Mouse (Mus musculus) heart, embryonic 16.5 days (tissue): ENCODE results near the gene Oaz2. TPM values are rescaled to one million over a fixed set of nuclear protein-coding genes. Genes with fewer than 3 reads are reported as not detected.

Source experiments
- ATAC-seq: fragments of 200-750 bp; cut with Nextera tagmentation; replicated peaks from 2 replicates; pipeline ENCODE4 v1.8.0; 2017; ENCODE audit warnings: moderate number of reproducible peaks; ENCODE audit not compliant: insufficient read depth, low FRiP score; ENCODE audit errors: extremely low read depth
- H3K27ac ChIP-seq: fragments of 300-500 bp; sonication (generic); 2 replicates; pipeline ENCODE4 v1.5.1; 2014; ENCODE audit warnings: mild to moderate bottlenecking, low read length, control low read depth, moderate library complexity
- H3K27me3 ChIP-seq: fragments of 300-500 bp; sonication (generic); 2 replicates; pipeline ENCODE4 v1.6.1; 2014; ENCODE audit warnings: low read length, mixed read lengths; ENCODE audit not compliant: control insufficient read depth, insufficient read depth
- H3K36me3 ChIP-seq: fragments of 300-500 bp; sonication (generic); 2 replicates; pipeline ENCODE4 v1.6.1; 2014; ENCODE audit not compliant: control insufficient read depth, insufficient read depth
- H3K4me1 ChIP-seq: fragments of 300-500 bp; sonication (generic); 2 replicates; pipeline ENCODE4 v1.6.1; 2014; ENCODE audit warnings: low read length, mixed read lengths; ENCODE audit not compliant: control insufficient read depth, insufficient read depth
- H3K4me2 ChIP-seq: fragments of 300-500 bp; sonication (generic); 2 replicates; pipeline ENCODE4 v1.6.1; 2014; ENCODE audit warnings: low read depth, mild to moderate bottlenecking, control low read depth, low read length
- H3K4me3 ChIP-seq: fragments of 300-500 bp; sonication (generic); 2 replicates; pipeline ENCODE4 v1.5.1; 2014; ENCODE audit warnings: mild to moderate bottlenecking, control low read depth, low read length
- H3K9ac ChIP-seq: fragments of 300-500 bp; sonication (generic); 2 replicates; pipeline ENCODE4 v1.6.1; 2014; ENCODE audit warnings: low read length, control low read depth
- H3K9me3 ChIP-seq: fragments of 300-500 bp; sonication (generic); replicated peaks from 2 replicates; pipeline ENCODE4 v1.6.1; 2016; ENCODE audit warnings: low read length; ENCODE audit not compliant: control insufficient read depth
- WGBS: fragments of 180-500 bp; shearing (Covaris S2); extraction: QIAGEN DNeasy Blood & Tissue Kit; methylation state at CpG from one replicate; pipeline ENCODE4 v1.1.7; 2014; 5-methylcytosine and 5-hydroxymethylcytosine counted together
- polyA plus RNA-seq: library from polyadenylated mRNA; unstranded; fragments of >200 nt; fragmentation: Nextera tagmentation; extraction: Ambion mirVana; gene quantifications from 2 replicates; pipeline ENCODE4 v1.2.1, GENCODE M21; 2015

Gene Oaz2
- polyA plus RNA-seq, 1 experiment from 2014 or later = 299 TPM

DNA sequence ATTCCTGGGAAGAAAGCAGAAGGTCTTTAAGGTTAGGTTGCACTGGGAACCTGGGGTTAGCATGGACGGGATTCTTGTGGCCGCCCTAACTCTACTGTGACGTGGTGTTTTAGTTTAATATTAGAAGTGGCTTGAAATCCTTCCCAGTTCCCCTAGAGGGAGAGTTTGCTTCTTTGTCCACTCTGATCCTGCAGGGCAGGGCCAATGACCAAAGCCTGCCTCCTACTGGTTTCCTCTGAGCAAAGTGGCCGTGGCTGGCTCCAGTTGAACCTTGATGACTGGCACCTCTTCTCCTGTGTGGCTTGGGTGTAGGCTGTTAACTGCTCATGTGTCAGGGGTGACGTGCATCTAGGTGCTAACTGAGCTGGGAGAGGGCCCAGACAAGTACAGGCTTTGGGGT is 6.8 kb upstream of the Oaz2 start:
- Histone ChIP-seq H3K27me3 (no peaks in the 10 kb centered on the region), H3K27ac (no peak overlapping the region), H3K4me1 (peaks cover 4% of the 10 kb centered on the region; the same call in 1 of the 2 replicates), H3K4me3 (no peak overlapping the region), H3K4me2 (no peak overlapping the region), H3K36me3 (no peaks in the 10 kb centered on the region), H3K9ac (0 out of 2 replicates have a peak overlapping the region, but pooled peaks have one; percentile 12), H3K9me3 (no peaks in the 10 kb centered on the region)
- no peak for ATAC-seq
- 57% methylated on average over 5 of the region's 5 CpGs for WGBS

DNA sequence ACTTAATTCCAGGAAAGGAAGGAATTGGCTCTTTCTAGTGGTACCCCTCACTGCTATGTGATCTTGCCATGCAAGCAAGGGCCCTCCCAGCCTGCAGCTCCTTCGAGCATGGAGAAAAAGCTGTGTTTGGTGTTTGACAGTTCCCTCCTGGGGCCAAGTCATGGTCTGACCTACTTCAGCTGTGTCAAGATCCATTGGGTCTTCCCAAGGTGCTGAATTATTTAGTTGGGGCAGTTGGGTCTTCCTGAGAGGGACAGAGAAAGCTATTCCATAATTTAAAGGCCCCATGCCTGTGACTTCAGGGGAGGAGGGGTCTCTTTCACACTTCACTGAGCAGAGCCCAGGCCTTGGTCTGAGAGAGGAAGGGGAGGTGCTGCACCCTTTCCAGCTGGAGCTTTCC is 6.3 kb upstream of the Oaz2 start:
- Histone ChIP-seq H3K36me3 (no peaks in the 10 kb centered on the region), H3K27ac (no peak overlapping the region), H3K27me3 (no peaks in the 10 kb centered on the region), H3K9me3 (no peaks in the 10 kb centered on the region), H3K4me2 (no peak overlapping the region), H3K4me3 (no peak overlapping the region), H3K4me1 (peaks cover 7% of the 10 kb centered on the region; the same call in 1 of the 2 replicates), H3K9ac (no peak overlapping the region)
- no peak for ATAC-seq
- WGBS = 65% methylated on average over 1 of the region's 1 CpGs

DNA sequence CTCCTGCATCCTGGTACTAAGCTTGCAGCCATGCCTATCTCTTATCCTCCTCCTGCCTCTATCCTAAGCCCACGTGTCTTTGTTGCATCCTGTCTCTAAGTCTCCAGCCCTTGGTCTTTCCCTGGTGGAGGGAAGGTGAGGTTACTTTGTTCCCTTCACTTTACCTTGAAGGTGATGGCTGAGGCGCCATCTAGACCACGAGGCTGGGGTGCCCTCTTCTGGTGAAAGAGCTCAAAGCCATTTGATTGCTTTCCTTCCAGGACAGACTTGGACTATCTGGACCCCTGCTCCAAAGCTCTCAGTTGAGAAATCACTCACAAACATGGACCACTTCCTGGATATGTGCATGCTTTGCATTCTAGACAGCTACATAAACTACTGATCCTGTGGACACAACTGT is 3.6 kb upstream of the Oaz2 start:
- Histone ChIP-seq H3K9me3 (no peaks in the 10 kb centered on the region), H3K36me3 (no peaks in the 10 kb centered on the region), H3K9ac (no peak overlapping the region), H3K27ac (no peak overlapping the region), H3K4me2 (no peak overlapping the region), H3K4me3 (no peak overlapping the region), H3K27me3 (no peaks in the 10 kb centered on the region), H3K4me1 (peaks cover 7% of the 10 kb centered on the region; the same call in 1 of the 2 replicates)
- 0 out of 2 replicates have a peak, but pooled peaks have one; percentile 34 for ATAC-seq
- 0% methylated on average over 3 of the region's 3 CpGs for WGBS

DNA sequence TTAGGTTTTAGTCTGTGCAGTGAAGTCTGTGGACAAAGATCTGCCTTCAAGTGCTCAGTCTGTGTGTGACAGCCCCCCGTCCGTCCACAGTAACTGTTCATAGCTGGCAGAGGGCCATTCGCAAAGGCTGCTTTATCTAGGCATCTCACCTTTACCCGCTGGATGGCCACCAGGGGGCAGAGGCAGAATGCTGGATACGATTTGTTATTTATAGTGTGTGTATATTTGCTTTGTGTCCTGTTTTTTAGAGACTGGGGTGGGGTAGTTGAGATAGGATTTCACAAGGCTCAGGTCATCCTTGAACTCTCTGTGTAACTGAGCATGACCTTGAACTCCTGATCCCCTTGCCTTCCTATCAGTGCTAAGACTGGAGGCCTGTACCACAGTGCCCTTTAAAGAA is 1.8 kb upstream of the Oaz2 start:
- ATAC-seq = peak; percentile 42; the same call in 1 of the 2 replicates
- 8% methylated on average over 5 of the region's 5 CpGs for WGBS
- Histone ChIP-seq H3K9me3 (no peaks in the 10 kb centered on the region), H3K27ac (no peak overlapping the region), H3K9ac (no peak overlapping the region), H3K27me3 (no peaks in the 10 kb centered on the region), H3K4me3 (no peak overlapping the region), H3K36me3 (no peaks in the 10 kb centered on the region), H3K4me2 (no peak overlapping the region), H3K4me1 (peaks cover 8% of the 10 kb centered on the region)

DNA sequence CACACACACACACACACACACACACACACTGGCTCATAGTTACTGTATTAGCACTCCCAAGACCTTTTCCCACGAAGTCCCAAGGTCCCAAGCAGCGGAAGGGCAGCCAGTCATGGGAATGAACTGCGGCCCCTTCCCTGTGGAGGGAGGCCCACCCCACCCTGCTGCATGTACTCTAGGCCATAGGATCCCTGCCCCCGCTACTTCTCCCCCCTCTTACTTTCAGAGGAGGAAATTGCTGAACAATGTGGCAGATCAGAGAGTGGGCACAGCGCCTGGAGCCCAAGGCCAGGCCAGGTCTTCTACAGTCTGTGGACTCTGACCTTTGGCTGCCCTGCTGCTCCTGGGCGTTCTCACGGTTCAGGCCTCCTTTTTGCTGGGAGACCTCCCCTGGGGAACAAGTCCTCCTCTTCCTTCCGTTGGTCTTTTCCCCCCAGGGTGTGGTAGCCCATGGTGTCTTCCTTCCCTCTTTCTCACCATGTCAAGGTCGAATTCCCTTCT is 3.7 kb downstream of the Oaz2 start:
- Histone ChIP-seq H3K4me1 (peaks cover 20% of the 10 kb centered on the region), H3K9me3 (no peaks in the 10 kb centered on the region), H3K4me3 (no peak overlapping the region), H3K36me3 (no peaks in the 10 kb centered on the region), H3K27ac (peak overlapping the region; percentile 77), H3K27me3 (no peaks in the 10 kb centered on the region), H3K4me2 (no peak overlapping the region), H3K9ac (0 out of 2 replicates have a peak overlapping the region, but pooled peaks have one; percentile 21)
- ATAC-seq = peak; percentile 15
- 45% methylated on average over 9 of the region's 9 CpGs for WGBS

DNA sequence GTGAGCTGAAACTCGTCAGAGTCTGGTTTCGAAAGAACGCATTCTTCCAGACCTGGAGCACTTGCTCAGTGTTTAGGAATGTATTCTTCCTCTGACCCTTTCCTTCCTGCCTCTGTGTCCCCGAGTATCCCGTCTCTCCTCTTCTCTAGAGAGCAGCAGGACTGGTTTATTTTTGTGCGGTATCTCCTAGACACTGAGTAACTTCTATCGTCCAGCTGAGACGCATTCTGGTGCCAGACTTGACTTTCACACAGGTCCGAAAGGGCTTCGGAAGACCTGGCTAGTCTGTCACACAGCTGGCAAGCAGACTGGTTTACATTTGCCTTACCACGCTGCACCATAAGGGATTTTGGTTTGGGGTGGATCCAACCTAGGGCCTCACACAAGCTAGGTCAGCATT is 5.2 kb downstream of the Oaz2 start:
- no peaks in the 10 kb centered on the region for H3K27me3 ChIP-seq
- H3K9me3 ChIP-seq = no peaks in the 10 kb centered on the region
- ATAC-seq = no peak
- no peaks in the 10 kb centered on the region for H3K36me3 ChIP-seq
- H3K4me3 ChIP-seq = no peak overlapping the region
- no peak overlapping the region for H3K4me2 ChIP-seq
- no peak overlapping the region for H3K9ac ChIP-seq
- peaks cover 29% of the 10 kb centered on the region for H3K4me1 ChIP-seq
- 26% methylated on average over 11 of the region's 11 CpGs for whole genome bisulfite sequencing
- H3K27ac ChIP-seq = peak overlapping the region; percentile 77

DNA sequence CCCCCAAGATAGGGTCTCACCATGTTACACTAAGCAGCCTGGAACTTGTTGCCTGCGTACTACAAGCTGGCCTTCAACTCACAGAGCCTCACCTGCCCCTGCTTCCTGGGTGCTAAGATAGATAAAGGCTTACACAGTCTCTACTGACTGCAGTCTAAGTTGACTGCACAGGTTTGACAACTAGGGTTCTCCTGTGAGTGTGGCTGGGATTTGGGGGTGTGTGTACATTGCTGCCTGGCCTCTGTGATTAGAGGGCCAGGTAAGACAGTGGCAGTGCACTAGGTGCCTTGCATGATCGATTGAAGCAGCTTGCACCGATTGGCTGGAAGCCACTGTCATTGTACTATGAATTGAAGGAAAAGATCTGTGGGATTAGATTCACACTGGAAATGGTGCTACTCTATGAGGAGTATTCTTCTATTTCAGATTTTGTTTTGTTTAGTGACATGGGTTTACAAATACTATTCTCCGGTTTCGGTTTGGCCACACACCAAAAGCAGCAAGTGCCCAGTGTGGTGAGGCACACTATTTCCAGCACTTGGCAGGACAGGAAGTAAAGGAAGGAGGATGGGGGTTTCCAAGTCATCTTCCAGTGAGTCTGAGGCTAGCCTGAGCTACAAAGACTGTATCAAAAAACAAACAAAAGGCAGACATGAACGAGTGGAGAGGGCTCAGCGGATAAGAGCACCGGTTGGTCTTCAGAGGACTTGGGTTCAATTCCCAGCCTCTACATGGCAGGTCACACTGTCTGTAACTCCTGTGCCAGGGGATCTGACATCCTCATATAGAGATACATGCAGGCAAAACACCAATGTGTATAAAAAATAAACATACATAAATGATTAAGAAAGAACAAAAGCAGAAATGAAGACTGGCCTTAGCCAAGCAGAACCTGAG is 7.9 kb downstream of the Oaz2 start:
- H3K9ac ChIP-seq = peak overlapping the region; percentile 64
- no peaks in the 10 kb centered on the region for H3K36me3 ChIP-seq
- no peak for ATAC-seq
- H3K9me3 ChIP-seq = no peaks in the 10 kb centered on the region
- peak overlapping the region; percentile 60 for H3K4me2 ChIP-seq
- peak overlapping the region; percentile 64 for H3K4me3 ChIP-seq
- peak overlapping the region; percentile 55 for H3K27ac ChIP-seq
- H3K27me3 ChIP-seq = no peaks in the 10 kb centered on the region
- WGBS = 48% methylated on average over 8 of the region's 8 CpGs
- H3K4me1 ChIP-seq = peaks cover 56% of the 10 kb centered on the region

DNA sequence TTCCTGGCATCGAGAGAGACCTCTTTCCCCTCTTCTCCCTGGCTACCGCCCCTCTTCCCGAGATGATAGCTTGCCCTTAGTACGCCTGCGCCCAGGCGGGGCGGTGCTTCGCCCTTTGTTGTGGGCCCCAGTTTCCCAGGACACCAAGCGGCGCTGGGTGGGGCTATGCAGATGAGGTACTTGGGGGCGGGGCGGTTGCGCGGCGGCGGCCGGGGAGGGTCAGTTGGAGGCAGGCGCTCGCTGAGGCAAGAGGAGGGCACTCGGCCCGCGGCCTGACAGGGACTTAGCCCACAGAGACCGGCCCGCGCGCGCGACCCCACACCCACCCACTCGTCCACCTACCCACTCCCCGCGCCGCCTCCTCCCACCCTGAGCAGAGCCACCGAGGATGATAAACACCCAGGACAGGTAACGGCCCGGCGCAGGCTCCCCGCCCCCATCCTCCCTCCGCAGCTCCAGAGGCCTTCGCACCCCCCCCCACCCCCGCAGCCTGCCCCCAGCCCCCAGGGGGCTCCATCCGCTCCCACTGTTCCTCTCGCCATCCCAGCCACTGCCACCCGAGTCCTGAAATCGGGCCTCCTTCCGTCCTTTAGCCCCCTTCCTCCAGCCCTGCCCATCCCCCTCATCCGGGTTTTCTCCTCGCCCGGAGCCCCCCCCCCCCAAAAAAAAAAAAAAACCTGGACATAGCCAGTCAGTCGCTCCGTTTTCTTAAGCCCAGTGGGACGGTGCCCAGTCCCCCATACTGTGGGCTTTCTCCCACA is 8.7 kb downstream of the Oaz2 start:
- Histone ChIP-seq H3K27me3 (no peaks in the 10 kb centered on the region), H3K27ac (peak overlapping the region; percentile 59), H3K36me3 (no peaks in the 10 kb centered on the region), H3K9me3 (no peaks in the 10 kb centered on the region), H3K4me3 (peak overlapping the region; percentile 64), H3K4me1 (peaks cover 59% of the 10 kb centered on the region), H3K9ac (peak overlapping the region; percentile 82), H3K4me2 (peak overlapping the region; percentile 78)
- WGBS = 1% methylated on average over 41 of the region's 51 CpGs
- peak; percentile 95 for ATAC-seq

DNA sequence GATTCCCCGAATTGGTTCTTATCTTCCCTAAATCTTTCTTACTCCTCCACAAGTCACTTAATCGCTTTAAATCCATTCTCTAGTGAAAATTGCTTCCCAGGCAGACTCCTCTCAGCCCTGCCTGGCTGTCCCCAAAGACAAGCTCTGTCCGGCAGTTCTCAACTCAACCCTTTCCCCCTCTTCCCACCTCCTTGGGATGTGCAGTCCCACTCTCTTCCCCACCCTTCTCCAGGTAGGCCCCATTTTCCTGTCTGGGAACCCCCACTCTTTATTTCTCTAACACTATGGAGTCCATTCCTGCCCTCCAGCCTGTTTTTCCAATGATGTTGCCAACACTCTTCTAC is 9.3 kb downstream of the Oaz2 start:
- peak overlapping the region; percentile 78 for H3K4me2 ChIP-seq
- 6% methylated on average over 3 of the region's 3 CpGs for whole genome bisulfite sequencing
- no peaks in the 10 kb centered on the region for H3K9me3 ChIP-seq
- peak overlapping the region; percentile 59 for H3K27ac ChIP-seq
- no peak for ATAC-seq
- no peaks in the 10 kb centered on the region for H3K36me3 ChIP-seq
- peak overlapping the region; percentile 82 for H3K9ac ChIP-seq
- H3K4me1 ChIP-seq = peaks cover 57% of the 10 kb centered on the region
- H3K4me3 ChIP-seq = peak overlapping the region; percentile 64
- no peaks in the 10 kb centered on the region for H3K27me3 ChIP-seq
